Mouse (Mus musculus) kidney, embryonic 15.5 days (tissue): ENCODE measurements at regions not wholly inside any gene's neighbourhood (a gene's known extent, or its start where the extent isn't known, plus 50 kb on each side); places are given as distances from the start of the nearest gene placed in this dataset.

Experiments
- ATAC-seq: fragments of 200-750 bp; cut with Nextera tagmentation; replicated peaks from 2 replicates; pipeline ENCODE4 v1.8.0; 2017; ENCODE audit warnings: moderate TSS enrichment; ENCODE audit not compliant: low FRiP score
- H3K27ac ChIP-seq: fragments of 300-500 bp; sonication (generic); 2 replicates; pipeline ENCODE4 v1.5.1; 2015; ENCODE audit warnings: mild to moderate bottlenecking, inconsistent platforms
- H3K27me3 ChIP-seq: fragments of 300-500 bp; sonication (generic); 2 replicates; pipeline ENCODE4 v1.6.1; 2015; ENCODE audit warnings: inconsistent platforms
- H3K36me3 ChIP-seq: fragments of 300-500 bp; sonication (generic); 2 replicates; pipeline ENCODE4 v1.6.1; 2015; ENCODE audit warnings: inconsistent platforms
- H3K4me1 ChIP-seq: fragments of 300-500 bp; sonication (generic); 2 replicates; pipeline ENCODE4 v1.6.1; 2015; ENCODE audit warnings: inconsistent platforms
- H3K4me2 ChIP-seq: fragments of 300-500 bp; sonication (generic); 2 replicates; pipeline ENCODE4 v1.6.1; 2015; ENCODE audit warnings: moderate library complexity, mild to moderate bottlenecking, inconsistent platforms
- H3K4me3 ChIP-seq: fragments of 300-500 bp; sonication (generic); replicated peaks from 2 replicates; pipeline ENCODE4 v1.5.1; 2015; ENCODE audit warnings: mild to moderate bottlenecking, inconsistent platforms
- H3K9ac ChIP-seq: fragments of 300-500 bp; sonication (generic); 2 replicates; pipeline ENCODE4 v1.6.1; 2015; ENCODE audit warnings: mild to moderate bottlenecking, inconsistent platforms
- H3K9me3 ChIP-seq: fragments of 300-500 bp; sonication (generic); replicated peaks from 2 replicates; pipeline ENCODE4 v1.6.1; 2016; ENCODE audit warnings: inconsistent platforms
- WGBS: fragments of 180-500 bp; shearing (Covaris S2); methylation state at CpG from one replicate; pipeline ENCODE4 v1.1.7; 2015; ENCODE audit warnings: mixed read lengths; 5-methylcytosine and 5-hydroxymethylcytosine counted together

- Histone ChIP-seq H3K27ac (no peak overlapping the region), H3K9ac (no peak overlapping the region), H3K9me3 (no peaks in the 10 kb centered on the region), H3K36me3 (no peaks in the 10 kb centered on the region), H3K4me1 (no peaks in the 10 kb centered on the region), H3K4me2 (no peak overlapping the region), H3K4me3 (no peak overlapping the region), H3K27me3 (no peaks in the 10 kb centered on the region)
- ATAC-seq: no peak
- 65% methylated on average over 2 of the region's 2 CpGs for WGBS
These were observed 251.8 kb upstream of the Trpc7 start for GRCm38 (mm10) chr13:57147623-57148022.

DNA sequence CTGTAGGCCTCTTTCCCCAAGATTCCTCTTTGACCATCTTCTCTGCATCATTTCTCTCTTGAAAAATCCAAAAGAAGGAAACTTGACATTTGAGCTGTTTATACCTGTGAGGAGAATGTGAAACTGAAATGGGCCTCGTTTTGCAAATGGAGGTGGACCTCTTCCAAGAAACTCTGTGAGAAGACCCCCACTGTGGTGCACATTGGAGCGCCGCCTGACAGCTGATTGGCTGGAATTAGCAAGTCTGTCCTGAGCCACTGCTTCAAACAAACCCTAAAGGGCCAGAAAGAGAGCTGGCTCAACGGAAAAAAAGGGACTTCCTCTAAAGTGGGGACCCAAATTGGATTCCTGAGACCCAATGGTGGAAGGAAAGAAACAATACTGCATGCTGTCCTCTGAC is 250.9 kb upstream of the Trpc7 start:
- H3K36me3 ChIP-seq: no peaks in the 10 kb centered on the region
- 59% methylated on average over 4 of the region's 4 CpGs for WGBS
- H3K4me2 ChIP-seq: no peak overlapping the region
- no peak overlapping the region for H3K4me3 ChIP-seq
- H3K9me3 ChIP-seq: no peaks in the 10 kb centered on the region
- H3K4me1 ChIP-seq: no peaks in the 10 kb centered on the region
- no peak overlapping the region for H3K27ac ChIP-seq
- H3K27me3 ChIP-seq: no peaks in the 10 kb centered on the region
- no peak for ATAC-seq
- H3K9ac ChIP-seq: no peak overlapping the region

DNA sequence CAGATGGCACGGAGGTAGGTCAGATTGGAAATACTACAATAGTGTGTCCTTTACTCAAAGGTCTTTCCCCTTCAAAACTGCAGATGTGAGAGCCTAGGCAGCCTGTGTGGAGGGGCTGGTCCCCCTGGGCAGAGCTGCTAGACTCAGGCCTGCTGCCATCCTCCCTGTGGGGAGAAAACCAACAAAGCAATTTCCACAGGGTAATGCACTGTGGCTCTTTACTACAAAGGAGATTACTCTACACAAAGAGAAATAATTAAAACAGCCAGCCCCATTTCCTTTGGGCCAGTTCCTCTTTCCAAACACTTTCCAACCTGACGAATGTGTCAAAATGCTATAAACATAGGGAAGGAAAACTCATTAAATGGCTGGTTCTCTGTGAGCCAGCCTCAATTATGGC is 250.0 kb upstream of the Trpc7 start:
- Histone ChIP-seq H3K36me3 (no peaks in the 10 kb centered on the region), H3K4me2 (no peak overlapping the region), H3K27ac (no peak overlapping the region), H3K27me3 (no peaks in the 10 kb centered on the region), H3K9ac (no peak overlapping the region), H3K9me3 (no peaks in the 10 kb centered on the region), H3K4me3 (no peak overlapping the region), H3K4me1 (no peaks in the 10 kb centered on the region)
- no peak for ATAC-seq
- 42% methylated on average over 2 of the region's 2 CpGs for WGBS

DNA sequence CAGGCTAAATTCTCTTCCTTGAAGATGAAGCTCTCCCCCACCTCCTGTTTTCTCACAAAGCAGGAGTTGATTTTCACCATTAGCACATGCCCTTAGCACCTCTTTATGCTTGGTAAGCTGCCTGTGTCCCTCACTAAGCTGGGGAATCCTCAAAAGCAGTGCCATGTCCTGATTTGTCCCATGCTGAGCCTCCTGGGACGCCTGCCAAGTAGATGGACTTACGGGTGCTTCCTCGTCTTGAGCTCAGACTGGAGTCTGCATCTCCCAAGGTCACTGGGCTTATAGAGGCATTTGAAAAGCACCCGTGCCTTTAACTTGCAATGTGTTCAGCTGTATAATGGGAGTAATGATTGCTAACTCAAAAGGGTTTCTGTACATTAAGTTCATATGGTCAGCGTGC is 247.1 kb upstream of the Trpc7 start:
- WGBS: 74% methylated on average over 5 of the region's 5 CpGs
- no peaks in the 10 kb centered on the region for H3K9me3 ChIP-seq

DNA sequence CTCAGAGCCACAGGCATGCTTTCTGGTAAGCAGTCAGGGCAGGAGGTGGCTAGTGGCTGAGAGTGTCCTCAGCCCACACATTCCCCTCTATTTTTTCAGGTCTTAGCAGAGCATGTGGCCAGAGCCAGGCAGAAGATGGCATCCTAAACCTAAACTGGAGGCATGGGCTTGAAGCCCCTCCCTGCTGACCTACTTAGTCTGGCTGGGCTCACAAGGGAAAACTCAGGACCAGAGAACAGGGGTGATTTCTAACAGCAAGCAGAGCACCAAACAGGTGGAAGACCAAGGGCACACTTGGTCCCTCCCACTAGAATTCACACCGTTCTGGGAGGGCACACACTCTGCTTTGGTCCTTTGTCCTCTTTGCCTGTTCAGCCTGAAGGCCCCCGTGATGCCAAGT is 246.6 kb upstream of the Trpc7 start:
- Histone ChIP-seq H3K4me2 (no peak overlapping the region), H3K27me3 (no peaks in the 10 kb centered on the region), H3K9me3 (no peaks in the 10 kb centered on the region), H3K27ac (no peak overlapping the region), H3K36me3 (no peaks in the 10 kb centered on the region), H3K4me1 (no peaks in the 10 kb centered on the region), H3K4me3 (no peak overlapping the region), H3K9ac (no peak overlapping the region)
- ATAC-seq: no peak
- WGBS: 21% methylated on average over 2 of the region's 2 CpGs

More for the DNA sequence above, 247.1 kb upstream of the Trpc7 start:
- Histone ChIP-seq H3K9ac (no peak overlapping the region), H3K4me1 (no peaks in the 10 kb centered on the region), H3K4me3 (no peak overlapping the region), H3K36me3 (no peaks in the 10 kb centered on the region), H3K27me3 (no peaks in the 10 kb centered on the region), H3K4me2 (no peak overlapping the region), H3K27ac (no peak overlapping the region)
- ATAC-seq: no peak

GRCm38 (mm10) chr13:57115936-57116335 is 220.1 kb upstream of the Trpc7 start:
- H3K9ac ChIP-seq: no peak overlapping the region
- H3K4me2 ChIP-seq: no peak overlapping the region
- H3K9me3 ChIP-seq: no peaks in the 10 kb centered on the region
- no peaks in the 10 kb centered on the region for H3K27me3 ChIP-seq
- no peak for ATAC-seq
- no peak overlapping the region for H3K27ac ChIP-seq
- no peaks in the 10 kb centered on the region for H3K36me3 ChIP-seq
- no peaks in the 10 kb centered on the region for H3K4me1 ChIP-seq
- WGBS: 24% methylated on average over 9 of the region's 9 CpGs
- no peak overlapping the region for H3K4me3 ChIP-seq

GRCm38 (mm10) chr13:57107956-57108355 is 212.2 kb upstream of the Trpc7 start:
- no peaks in the 10 kb centered on the region for H3K36me3 ChIP-seq
- ATAC-seq: no peak
- 19% methylated on average over 12 of the region's 12 CpGs for WGBS
- H3K4me3 ChIP-seq: no peak overlapping the region
- H3K27me3 ChIP-seq: 0 out of 2 replicates have a peak, but pooled peaks cover 2% of the 10 kb centered on the region
- no peak overlapping the region for H3K27ac ChIP-seq
- H3K4me1 ChIP-seq: peaks cover 7% of the 10 kb centered on the region; the same call in 1 of the 2 replicates
- H3K9me3 ChIP-seq: 0 out of 2 replicates have a peak, but pooled peaks cover 5% of the 10 kb centered on the region
- no peak overlapping the region for H3K9ac ChIP-seq
- H3K4me2 ChIP-seq: 0 out of 2 replicates have a peak overlapping the region, but pooled peaks have one; percentile 1

DNA sequence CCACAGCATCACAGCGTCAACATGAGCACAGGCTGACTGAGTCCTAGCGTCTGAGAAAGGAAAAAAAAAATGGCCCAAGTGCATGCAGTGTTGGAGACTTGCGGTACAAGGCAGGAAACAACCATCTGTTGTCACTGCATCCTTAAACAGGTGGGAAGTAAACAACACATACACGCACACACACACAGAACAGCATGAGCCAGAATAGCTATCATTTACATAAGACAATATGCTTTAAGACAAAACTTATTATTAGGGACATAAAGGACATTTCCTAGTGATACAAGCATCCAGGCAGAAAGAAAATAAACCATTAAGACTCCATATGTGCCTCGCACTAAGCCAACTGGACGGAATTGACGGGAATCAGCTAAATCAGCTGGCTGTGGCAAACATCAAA is 203.8 kb upstream of the Trpc7 start:
- no peak overlapping the region for H3K4me3 ChIP-seq
- H3K4me2 ChIP-seq: no peak overlapping the region
- WGBS: 86% methylated on average over 7 of the region's 7 CpGs
- no peak overlapping the region for H3K9ac ChIP-seq
- peaks cover 4% of the 10 kb centered on the region; the same call in 1 of the 2 replicates for H3K4me1 ChIP-seq
- H3K36me3 ChIP-seq: no peaks in the 10 kb centered on the region
- H3K9me3 ChIP-seq: no peaks in the 10 kb centered on the region
- H3K27me3 ChIP-seq: no peaks in the 10 kb centered on the region
- H3K27ac ChIP-seq: no peak overlapping the region
- no peak for ATAC-seq

DNA sequence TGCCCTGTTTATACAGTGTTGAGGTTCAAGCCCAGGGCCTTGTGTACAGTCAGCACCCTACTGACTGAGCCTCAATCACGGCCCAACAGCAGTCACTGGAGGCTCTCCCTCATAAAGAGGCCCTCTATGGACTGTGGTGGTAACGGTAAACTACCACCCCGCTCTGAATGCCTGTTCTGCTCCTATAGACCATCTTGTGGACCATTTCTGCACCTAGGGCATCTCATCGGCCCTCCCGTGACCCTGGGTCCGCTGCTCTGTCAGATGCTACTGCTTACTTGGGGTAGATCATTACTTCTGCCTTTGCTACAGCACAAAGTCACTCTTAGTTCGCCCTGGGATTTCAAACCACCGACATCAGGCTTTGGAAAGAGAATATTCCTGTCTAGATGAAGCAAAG is 196.1 kb upstream of the Trpc7 start:
- WGBS: 87% methylated on average over 8 of the region's 8 CpGs
- no peaks in the 10 kb centered on the region for H3K27me3 ChIP-seq
- H3K9ac ChIP-seq: no peak overlapping the region
- H3K9me3 ChIP-seq: no peaks in the 10 kb centered on the region
- H3K27ac ChIP-seq: no peak overlapping the region
- no peak for ATAC-seq
- H3K4me2 ChIP-seq: no peak overlapping the region
- peaks cover 7% of the 10 kb centered on the region for H3K4me1 ChIP-seq
- no peak overlapping the region for H3K4me3 ChIP-seq
- no peaks in the 10 kb centered on the region for H3K36me3 ChIP-seq

- no peak overlapping the region for H3K4me2 ChIP-seq
- peaks cover 7% of the 10 kb centered on the region for H3K4me1 ChIP-seq
- H3K9ac ChIP-seq: no peak overlapping the region
- no peak overlapping the region for H3K4me3 ChIP-seq
- no peaks in the 10 kb centered on the region for H3K36me3 ChIP-seq
- no peak for ATAC-seq
- H3K27ac ChIP-seq: no peak overlapping the region
- no peaks in the 10 kb centered on the region for H3K27me3 ChIP-seq
- no peaks in the 10 kb centered on the region for H3K9me3 ChIP-seq
- 70% methylated on average over 13 of the region's 13 CpGs for WGBS
These were observed 193.7 kb upstream of the Trpc7 start for GRCm38 (mm10) chr13:57089381-57090075.

DNA sequence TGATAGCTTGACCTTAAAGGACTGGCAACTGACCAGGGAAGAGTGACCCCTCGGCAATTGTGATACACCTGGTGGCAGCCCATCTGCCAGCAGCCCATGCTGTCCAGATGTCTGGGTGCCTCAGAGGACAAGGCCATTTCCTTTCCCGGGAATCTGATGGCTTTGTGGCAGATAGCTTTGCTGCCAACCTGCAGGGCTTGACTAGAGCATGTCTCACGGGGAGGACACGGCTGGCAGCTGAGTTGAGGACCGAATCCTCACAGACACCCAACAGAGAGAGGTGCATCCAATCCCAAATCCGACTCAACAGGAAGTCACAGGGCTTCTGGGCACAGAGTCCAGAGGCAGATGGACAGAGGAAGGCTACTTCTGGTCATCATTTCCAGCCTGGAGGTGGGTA is 192.2 kb upstream of the Trpc7 start:
- H3K4me1 ChIP-seq: peaks cover 7% of the 10 kb centered on the region
- no peak overlapping the region for H3K9ac ChIP-seq
- H3K27me3 ChIP-seq: no peaks in the 10 kb centered on the region
- WGBS: 85% methylated on average over 6 of the region's 6 CpGs
- no peaks in the 10 kb centered on the region for H3K36me3 ChIP-seq
- no peak for ATAC-seq
- no peak overlapping the region for H3K27ac ChIP-seq
- no peak overlapping the region for H3K4me3 ChIP-seq
- H3K4me2 ChIP-seq: no peak overlapping the region
- no peaks in the 10 kb centered on the region for H3K9me3 ChIP-seq

DNA sequence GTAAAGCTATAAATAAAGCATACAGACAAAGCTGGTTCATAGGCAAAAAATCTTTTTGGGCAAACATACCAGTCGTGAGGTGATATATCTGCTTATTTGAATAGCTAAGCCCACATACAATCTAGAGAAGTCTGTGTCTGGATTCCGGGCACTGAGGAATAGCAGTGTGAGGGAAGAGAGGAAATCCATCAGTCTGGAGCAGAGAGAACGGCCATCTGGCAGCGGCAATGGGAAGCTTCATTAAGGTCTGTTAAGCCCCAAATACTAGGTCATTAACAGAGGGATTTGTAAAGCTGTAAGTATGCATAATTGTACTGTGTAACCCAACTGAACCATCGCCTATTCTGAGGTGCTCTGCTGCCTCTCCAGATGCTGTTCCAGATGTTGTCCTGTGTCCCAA is 191.6 kb upstream of the Trpc7 start:
- no peak overlapping the region for H3K4me2 ChIP-seq
- no peaks in the 10 kb centered on the region for H3K36me3 ChIP-seq
- no peak overlapping the region for H3K27ac ChIP-seq
- H3K9me3 ChIP-seq: no peaks in the 10 kb centered on the region
- 72% methylated on average over 5 of the region's 5 CpGs for WGBS
- peaks cover 7% of the 10 kb centered on the region for H3K4me1 ChIP-seq
- H3K4me3 ChIP-seq: no peak overlapping the region
- H3K9ac ChIP-seq: no peak overlapping the region
- no peak for ATAC-seq
- no peaks in the 10 kb centered on the region for H3K27me3 ChIP-seq

- no peaks in the 10 kb centered on the region for H3K9me3 ChIP-seq
- H3K9ac ChIP-seq: no peak overlapping the region
- H3K4me3 ChIP-seq: no peak overlapping the region
- H3K4me2 ChIP-seq: no peak overlapping the region
- H3K27me3 ChIP-seq: no peaks in the 10 kb centered on the region
- H3K4me1 ChIP-seq: peaks cover under 1% of the 10 kb centered on the region; the same call in 1 of the 2 replicates
- 67% methylated on average over 5 of the region's 5 CpGs for WGBS
- H3K27ac ChIP-seq: no peak overlapping the region
- no peak for ATAC-seq
- no peaks in the 10 kb centered on the region for H3K36me3 ChIP-seq
These were observed 188.0 kb upstream of the Trpc7 start for GRCm38 (mm10) chr13:57083751-57084150.
